Mouse (Mus musculus): Measurements from ENCODE around the gene Dnajc27. TPM values are rescaled to one million over a fixed set of nuclear protein-coding genes. Genes with fewer than 3 reads are reported as not detected.

Gene Dnajc27
- polyA plus RNA-seq, 1 experiment from 2014 or later = 7.9 TPM

- H3K9ac ChIP-seq (ENCODE audit: low read length) = no peak overlapping the region
- H3K4me2 ChIP-seq (ENCODE audit: low read length) = no peak overlapping the region
- no peaks in the 10 kb centered on the region for H3K27me3 ChIP-seq (replicated peaks; ENCODE audit: control insufficient read depth, insufficient read depth, low read length)
- WGBS = 59% methylated on average over 9 of the region's 9 CpGs
- H3K4me3 ChIP-seq (ENCODE audit: low read depth, low read length) = no peak overlapping the region
- ATAC-seq (replicated peaks; ENCODE audit: low FRiP score, low TSS enrichment, low read depth) (no peak), DNase-seq (ENCODE audit: low spot score) (no peak)
- H3K27ac ChIP-seq (ENCODE audit: low read depth) = no peak overlapping the region
- H3K4me1 ChIP-seq (replicated peaks; ENCODE audit: control insufficient read depth, insufficient read depth, low read length) = no peaks in the 10 kb centered on the region
- no peaks in the 10 kb centered on the region for H3K36me3 ChIP-seq (ENCODE audit: control insufficient read depth, insufficient read depth, low read length)
- no peaks in the 10 kb centered on the region for H3K9me3 ChIP-seq (ENCODE audit: control insufficient read depth, low read length)
Observed at GRCm38 (mm10) chr12:4050861-4051425, 31.4 kb upstream of the Dnajc27 start.

GRCm38 (mm10) chr12:4053643-4054042 lies 28.7 kb upstream of the Dnajc27 start:
- no peaks in the 10 kb centered on the region for H3K27me3 ChIP-seq (replicated peaks; ENCODE audit: control insufficient read depth, insufficient read depth, low read length)
- no peak overlapping the region for H3K4me2 ChIP-seq (ENCODE audit: low read length)
- ATAC-seq (replicated peaks; ENCODE audit: low FRiP score, low TSS enrichment, low read depth) (no peak), DNase-seq (ENCODE audit: low spot score) (no peak)
- no peaks in the 10 kb centered on the region for H3K9me3 ChIP-seq (ENCODE audit: control insufficient read depth, low read length)
- WGBS = 78% methylated on average over 3 of the region's 3 CpGs
- H3K4me1 ChIP-seq (replicated peaks; ENCODE audit: control insufficient read depth, insufficient read depth, low read length) = no peaks in the 10 kb centered on the region
- no peak overlapping the region for H3K9ac ChIP-seq (ENCODE audit: low read length)
- H3K36me3 ChIP-seq (ENCODE audit: control insufficient read depth, insufficient read depth, low read length) = no peaks in the 10 kb centered on the region
- H3K4me3 ChIP-seq (ENCODE audit: low read depth, low read length) = no peak overlapping the region
- no peak overlapping the region for H3K27ac ChIP-seq (ENCODE audit: low read depth)

- Histone ChIP-seq H3K27ac (ENCODE audit: low read depth) (no peak overlapping the region), H3K4me1 (replicated peaks; ENCODE audit: control insufficient read depth, insufficient read depth, low read length) (no peaks in the 10 kb centered on the region), H3K4me2 (ENCODE audit: low read length) (no peak overlapping the region), H3K9me3 (ENCODE audit: control insufficient read depth, low read length) (no peaks in the 10 kb centered on the region), H3K4me3 (ENCODE audit: low read depth, low read length) (no peak overlapping the region), H3K36me3 (ENCODE audit: control insufficient read depth, insufficient read depth, low read length) (no peaks in the 10 kb centered on the region), H3K27me3 (replicated peaks; ENCODE audit: control insufficient read depth, insufficient read depth, low read length) (no peaks in the 10 kb centered on the region), H3K9ac (ENCODE audit: low read length) (no peak overlapping the region)
- DNase-seq (ENCODE audit: low spot score) = no peak
- WGBS = 21% methylated on average over 4 of the region's 4 CpGs
- no peak for ATAC-seq (replicated peaks; ENCODE audit: low FRiP score, low TSS enrichment, low read depth)
Observed at GRCm38 (mm10) chr12:4054845-4055244, 27.5 kb upstream of the Dnajc27 start.

GRCm38 (mm10) chr12:4058321-4058720 lies 24.1 kb upstream of the Dnajc27 start:
- Histone ChIP-seq H3K4me1 (replicated peaks; ENCODE audit: control insufficient read depth, insufficient read depth, low read length) (no peaks in the 10 kb centered on the region), H3K27me3 (replicated peaks; ENCODE audit: control insufficient read depth, insufficient read depth, low read length) (no peaks in the 10 kb centered on the region), H3K27ac (ENCODE audit: low read depth) (no peak overlapping the region), H3K9me3 (ENCODE audit: control insufficient read depth, low read length) (no peaks in the 10 kb centered on the region), H3K9ac (ENCODE audit: low read length) (no peak overlapping the region), H3K4me3 (ENCODE audit: low read depth, low read length) (no peak overlapping the region), H3K4me2 (ENCODE audit: low read length) (no peak overlapping the region), H3K36me3 (ENCODE audit: control insufficient read depth, insufficient read depth, low read length) (no peaks in the 10 kb centered on the region)
- DNase-seq (ENCODE audit: low spot score) = no peak
- 68% methylated on average over 9 of the region's 9 CpGs for WGBS
- no peak for ATAC-seq (replicated peaks; ENCODE audit: low FRiP score, low TSS enrichment, low read depth)

- H3K4me2 ChIP-seq (ENCODE audit: low read length) = no peak overlapping the region
- H3K36me3 ChIP-seq (ENCODE audit: control insufficient read depth, insufficient read depth, low read length) = no peaks in the 10 kb centered on the region
- no peak overlapping the region for H3K27ac ChIP-seq (ENCODE audit: low read depth)
- no peaks in the 10 kb centered on the region for H3K9me3 ChIP-seq (ENCODE audit: control insufficient read depth, low read length)
- H3K4me3 ChIP-seq (ENCODE audit: low read depth, low read length) = no peak overlapping the region
- no peaks in the 10 kb centered on the region for H3K27me3 ChIP-seq (replicated peaks; ENCODE audit: control insufficient read depth, insufficient read depth, low read length)
- no peak for ATAC-seq (replicated peaks; ENCODE audit: low FRiP score, low TSS enrichment, low read depth)
- 79% methylated on average over 4 of the region's 4 CpGs for WGBS
- DNase-seq (ENCODE audit: low spot score) = no peak
- no peaks in the 10 kb centered on the region for H3K4me1 ChIP-seq (replicated peaks; ENCODE audit: control insufficient read depth, insufficient read depth, low read length)
- no peak overlapping the region for H3K9ac ChIP-seq (ENCODE audit: low read length)
Observed at GRCm38 (mm10) chr12:4059683-4060082, 22.7 kb upstream of the Dnajc27 start.

- H3K4me1 ChIP-seq (replicated peaks; ENCODE audit: control insufficient read depth, insufficient read depth, low read length) = no peaks in the 10 kb centered on the region
- 94% methylated on average over 2 of the region's 2 CpGs for WGBS
- no peak overlapping the region for H3K4me3 ChIP-seq (ENCODE audit: low read depth, low read length)
- H3K9me3 ChIP-seq (ENCODE audit: control insufficient read depth, low read length) = no peaks in the 10 kb centered on the region
- H3K27me3 ChIP-seq (replicated peaks; ENCODE audit: control insufficient read depth, insufficient read depth, low read length) = no peaks in the 10 kb centered on the region
- no peak overlapping the region for H3K4me2 ChIP-seq (ENCODE audit: low read length)
- ATAC-seq (replicated peaks; ENCODE audit: low FRiP score, low TSS enrichment, low read depth) (no peak), DNase-seq (ENCODE audit: low spot score) (no peak)
- H3K9ac ChIP-seq (ENCODE audit: low read length) = no peak overlapping the region
- H3K36me3 ChIP-seq (ENCODE audit: control insufficient read depth, insufficient read depth, low read length) = no peaks in the 10 kb centered on the region
- H3K27ac ChIP-seq (ENCODE audit: low read depth) = no peak overlapping the region
Observed at GRCm38 (mm10) chr12:4065498-4065897, 16.9 kb upstream of the Dnajc27 start.

- ATAC-seq (replicated peaks; ENCODE audit: low FRiP score, low TSS enrichment, low read depth) (no peak), DNase-seq (ENCODE audit: low spot score) (no peak)
- Histone ChIP-seq H3K4me3 (ENCODE audit: low read depth, low read length) (no peak overlapping the region), H3K27ac (ENCODE audit: low read depth) (no peak overlapping the region), H3K4me2 (ENCODE audit: low read length) (no peak overlapping the region), H3K36me3 (ENCODE audit: control insufficient read depth, insufficient read depth, low read length) (no peaks in the 10 kb centered on the region), H3K9me3 (ENCODE audit: control insufficient read depth, low read length) (no peaks in the 10 kb centered on the region), H3K27me3 (replicated peaks; ENCODE audit: control insufficient read depth, insufficient read depth, low read length) (no peaks in the 10 kb centered on the region), H3K4me1 (replicated peaks; ENCODE audit: control insufficient read depth, insufficient read depth, low read length) (no peaks in the 10 kb centered on the region), H3K9ac (ENCODE audit: low read length) (no peak overlapping the region)
- WGBS = 69% methylated on average over 8 of the region's 8 CpGs
Observed at GRCm38 (mm10) chr12:4065944-4066343, 16.4 kb upstream of the Dnajc27 start.

- H3K9me3 ChIP-seq (ENCODE audit: control insufficient read depth, low read length) = no peaks in the 10 kb centered on the region
- H3K27ac ChIP-seq (ENCODE audit: low read depth) = no peak overlapping the region
- no peaks in the 10 kb centered on the region for H3K4me1 ChIP-seq (replicated peaks; ENCODE audit: control insufficient read depth, insufficient read depth, low read length)
- DNase-seq (ENCODE audit: low spot score) (no peak), ATAC-seq (replicated peaks; ENCODE audit: low FRiP score, low TSS enrichment, low read depth) (no peak)
- WGBS = 63% methylated on average over 6 of the region's 6 CpGs
- H3K9ac ChIP-seq (ENCODE audit: low read length) = no peak overlapping the region
- H3K4me3 ChIP-seq (ENCODE audit: low read depth, low read length) = no peak overlapping the region
- H3K27me3 ChIP-seq (replicated peaks; ENCODE audit: control insufficient read depth, insufficient read depth, low read length) = no peaks in the 10 kb centered on the region
- H3K4me2 ChIP-seq (ENCODE audit: low read length) = no peak overlapping the region
- no peaks in the 10 kb centered on the region for H3K36me3 ChIP-seq (ENCODE audit: control insufficient read depth, insufficient read depth, low read length)
Observed at GRCm38 (mm10) chr12:4066681-4067459, 15.5 kb upstream of the Dnajc27 start.

- Histone ChIP-seq H3K27ac (ENCODE audit: low read depth) (no peak overlapping the region), H3K36me3 (ENCODE audit: control insufficient read depth, insufficient read depth, low read length) (no peaks in the 10 kb centered on the region), H3K9me3 (ENCODE audit: control insufficient read depth, low read length) (no peaks in the 10 kb centered on the region), H3K4me2 (ENCODE audit: low read length) (no peak overlapping the region), H3K27me3 (replicated peaks; ENCODE audit: control insufficient read depth, insufficient read depth, low read length) (no peaks in the 10 kb centered on the region), H3K4me1 (replicated peaks; ENCODE audit: control insufficient read depth, insufficient read depth, low read length) (no peaks in the 10 kb centered on the region), H3K4me3 (ENCODE audit: low read depth, low read length) (no peak overlapping the region), H3K9ac (ENCODE audit: low read length) (no peak overlapping the region)
- DNase-seq (ENCODE audit: low spot score) = no peak
- WGBS = 76% methylated on average over 4 of the region's 4 CpGs
- no peak for ATAC-seq (replicated peaks; ENCODE audit: low FRiP score, low TSS enrichment, low read depth)
Observed at GRCm38 (mm10) chr12:4068551-4068950, 13.8 kb upstream of the Dnajc27 start.

Data from intestine, embryonic 14.5 days (tissue).